16 mouse cellular contexts compared by ENCODE assay signal in genomic region chr6:52008757-52009156, GRCm38 (mm10). TPM values are rescaled to one million over a fixed set of nuclear protein-coding genes. Genes with fewer than 3 reads are reported as not detected.
A peak's percentile ranks its signal among the peaks of the same experiment; 100 is the strongest.
DNase-seq lines count a peak whose midpoint lies in the region; ATAC-seq and TF ChIP-seq lines count a peak whose summit lies in the region.
"Had no signal": no experiment of that assay in that cellular context is flagged by ENCODE, and none has a peak within 500 bp of the region (broad histone marks: within the 10 kb centered on the region; RNA-seq: fewer than 3 reads in every experiment).

No protein-coding gene starts in this region.

- H3K36me3 ChIP-seq in hindbrain, embryonic 11.5 days (ENCODE audit: control insufficient read depth, insufficient read depth, low read length): no peaks in the 10 kb centered on the region
- H3K36me3 ChIP-seq in hindbrain, embryonic 10.5 days: no peaks in the 10 kb centered on the region
- no peaks in the 10 kb centered on the region for H3K36me3 ChIP-seq in liver, postnatal 0 days (replicated peaks; ENCODE audit: insufficient read depth, low read length)
- H3K36me3 ChIP-seq in liver, embryonic 11.5 days (ENCODE audit: control insufficient read depth, insufficient read depth, low read length): no peaks in the 10 kb centered on the region
- H3K36me3 ChIP-seq: heart, embryonic 10.5 days had no signal

- no peak for TF ChIP-seq EP300 in liver, postnatal 0 days (IDR thresholded peaks at IDR 0.05; ENCODE audit: low read depth)

- DNase-seq in hindbrain, embryonic 11.5 days (ENCODE audit: low spot score): peak; percentile 10
- DNase-seq in hindbrain, embryonic 10.5 days (ENCODE audit: low spot score): no peak
- no peak for DNase-seq in liver, postnatal 0 days
- DNase-seq in liver, embryonic 11.5 days (ENCODE audit: low spot score): no peak
- DNase-seq in 3T3-L1 (ENCODE audit: low read depth, low spot score): peak; percentile 41
- DNase-seq in brain, adult 2 months (ENCODE audit: low read depth, low spot score): peak; percentile 22
- no peak for DNase-seq in right cerebral cortex, postnatal 14 days
- DNase-seq: adrenal gland, postnatal 25 days; cerebellum, adult 9-11 months; gastrocnemius, postnatal 14 days; heart, postnatal 14 days; layer of hippocampus, adult 9-11 months had no signal

- H3K27ac ChIP-seq in hindbrain, embryonic 11.5 days (ENCODE audit: low read depth, low read length): no peak overlapping the region
- no peak overlapping the region for H3K27ac ChIP-seq in hindbrain, embryonic 10.5 days
- no peak overlapping the region for H3K27ac ChIP-seq in liver, postnatal 0 days (ENCODE audit: low read depth)
- no peak overlapping the region for H3K27ac ChIP-seq in liver, embryonic 11.5 days (ENCODE audit: low read depth, low read length)
- H3K27ac ChIP-seq: heart, embryonic 10.5 days had no signal

- ATAC-seq in hindbrain, embryonic 11.5 days (ENCODE audit: low FRiP score): no peak
- ATAC-seq in liver, postnatal 0 days: no peak
- no peak for ATAC-seq in liver, embryonic 11.5 days (replicated peaks; ENCODE audit: low FRiP score)
- ATAC-seq in erythroblast, adult 5-6 weeks (replicated peaks; ENCODE audit: low FRiP score, poor library complexity, severe bottlenecking): no peak
- ATAC-seq: inflammation-experienced regulatory T-cells, adult 6 months had no signal

- 48% methylated on average over 3 of the region's 3 CpGs for WGBS in hindbrain, embryonic 11.5 days
- 45% methylated on average over 3 of the region's 3 CpGs for WGBS in hindbrain, embryonic 10.5 days
- WGBS in liver, postnatal 0 days (ENCODE audit: insufficient replicate concordance): 43% methylated on average over 3 of the region's 3 CpGs
- 38% methylated on average over 3 of the region's 3 CpGs for WGBS in liver, embryonic 11.5 days

- no peak overlapping the region for H3K4me2 ChIP-seq in hindbrain, embryonic 11.5 days (replicated peaks; ENCODE audit: low read depth, low read length)
- H3K4me2 ChIP-seq in liver, postnatal 0 days (ENCODE audit: low read depth, low read length): no peak overlapping the region
- no peak overlapping the region for H3K4me2 ChIP-seq in liver, embryonic 11.5 days

- H3K4me3 ChIP-seq in hindbrain, embryonic 11.5 days (ENCODE audit: low read depth, low read length): no peak overlapping the region
- H3K4me3 ChIP-seq in hindbrain, embryonic 10.5 days: no peak overlapping the region
- no peak overlapping the region for H3K4me3 ChIP-seq in liver, postnatal 0 days (ENCODE audit: low read depth, low read length)
- H3K4me3 ChIP-seq in liver, embryonic 11.5 days (ENCODE audit: low read depth, low read length): no peak overlapping the region
- H3K4me3 ChIP-seq: heart, embryonic 10.5 days had no signal

- H3K4me1 ChIP-seq in hindbrain, embryonic 11.5 days (replicated peaks; ENCODE audit: control insufficient read depth, insufficient read depth, low read length): 0 out of 2 replicates have a peak, but pooled peaks cover 2% of the 10 kb centered on the region
- peaks cover 24% of the 10 kb centered on the region for H3K4me1 ChIP-seq in hindbrain, embryonic 10.5 days (replicated peaks)
- peaks cover 3% of the 10 kb centered on the region for H3K4me1 ChIP-seq in liver, postnatal 0 days (ENCODE audit: insufficient read depth)
- peaks cover 4% of the 10 kb centered on the region; the same call in 1 of the 2 replicates for H3K4me1 ChIP-seq in liver, embryonic 11.5 days (replicated peaks; ENCODE audit: control insufficient read depth, insufficient read depth, low read length)

- H3K9ac ChIP-seq in hindbrain, embryonic 11.5 days (ENCODE audit: low read depth, low read length): no peak overlapping the region
- H3K9ac ChIP-seq in liver, postnatal 0 days (replicated peaks): no peak overlapping the region
- no peak overlapping the region for H3K9ac ChIP-seq in liver, embryonic 11.5 days (ENCODE audit: low read depth, low read length)

- peak; percentile 13; the same call in 1 of the 2 replicates for TF ChIP-seq CTCF in liver, postnatal 0 days (IDR thresholded peaks at IDR 0.05; ENCODE audit: low read depth)

- H3K9me3 ChIP-seq in hindbrain, embryonic 11.5 days (ENCODE audit: control insufficient read depth, low read length): no peaks in the 10 kb centered on the region
- H3K9me3 ChIP-seq in hindbrain, embryonic 10.5 days: no peaks in the 10 kb centered on the region
- no peaks in the 10 kb centered on the region for H3K9me3 ChIP-seq in liver, postnatal 0 days (ENCODE audit: low read length)
- H3K9me3 ChIP-seq in liver, embryonic 11.5 days (ENCODE audit: control insufficient read depth, low read length): no peaks in the 10 kb centered on the region
- H3K9me3 ChIP-seq: G1E; heart, embryonic 10.5 days had no signal

- H3K27me3 ChIP-seq in hindbrain, embryonic 11.5 days (ENCODE audit: control insufficient read depth, insufficient read depth, low read length): peaks cover 35% of the 10 kb centered on the region
- H3K27me3 ChIP-seq in hindbrain, embryonic 10.5 days (ENCODE audit: insufficient read depth, poor library complexity, severe bottlenecking): peaks cover 85% of the 10 kb centered on the region
- H3K27me3 ChIP-seq in liver, postnatal 0 days (ENCODE audit: insufficient read depth, low read length): peaks cover 31% of the 10 kb centered on the region
- H3K27me3 ChIP-seq in liver, embryonic 11.5 days (replicated peaks; ENCODE audit: control insufficient read depth, insufficient read depth, low read length): peaks cover 42% of the 10 kb centered on the region

RNA-seq across cellular contexts. Expression of gene Skap2, which starts 3.6 kb away (rescaled TPM):
- polyA plus RNA-seq in hindbrain, embryonic 11.5 days (2014; fragmentation: Nextera tagmentation; extraction: Ambion mirVana): 29.0 and 30.9 TPM in 2 replicates
- polyA plus RNA-seq in hindbrain, embryonic 10.5 days (2016; fragmentation: Nextera tagmentation; extraction: Ambion mirVana): 14.5 and 18.1 TPM in 2 replicates
- 25.1 and 25.3 TPM in 2 replicates for polyA plus RNA-seq in liver, postnatal 0 days (2015; fragmentation: Nextera tagmentation; extraction: Ambion mirVana)
- 33.9 and 35.5 TPM in 2 replicates for polyA plus RNA-seq in liver, embryonic 11.5 days (2014; fragmentation: Nextera tagmentation; extraction: Ambion mirVana)
- total RNA-seq in erythroblast, adult 5-6 weeks (2015; ENCODE audit: low replicate concordance): 34.8 and 68.1 TPM in 2 replicates
- 37.2 and 38.3 TPM in 2 replicates for total RNA-seq in erythroblast, adult 5-6 weeks (2017; ENCODE audit: low replicate concordance)

Comparison
In these comparisons a context has a peak if more than half of its experiments do, and no peak if none do; other contexts are left out.
1. DNase-seq: peak in hindbrain, embryonic 11.5 days (single experiment), 3T3-L1 (single experiment) and brain, adult 2 months (single experiment); none in hindbrain, embryonic 10.5 days (single experiment), liver, postnatal 0 days (single experiment), liver, embryonic 11.5 days (single experiment) and right cerebral cortex, postnatal 14 days (single experiment).